Comparison of ENCODE assay signal across 8 mouse cellular contexts in genomic region chr13:47015195-47015501, GRCm38 (mm10). TPM values are rescaled to one million over a fixed set of nuclear protein-coding genes. Genes with fewer than 3 reads are reported as not detected.
DNase-seq lines count a peak whose midpoint lies in the region; ATAC-seq and TF ChIP-seq lines count a peak whose summit lies in the region.

No protein-coding gene starts in this region.

- no peaks in the 10 kb centered on the region for H3K36me3 ChIP-seq in spleen, adult 2 months (ENCODE audit: control insufficient read depth, insufficient read depth, low read length)
- no peaks in the 10 kb centered on the region for H3K36me3 ChIP-seq in liver, embryonic 15.5 days (replicated peaks)

- no peak for DNase-seq in cerebellum, adult 2 months
- no peak for DNase-seq in cerebellum, adult 18-20 months
- DNase-seq in spleen, adult 2 months (ENCODE audit: low read depth in 1 of 2, low spot score in 2 of 2) = no peak
- no peak for DNase-seq in spleen, postnatal 14 days (ENCODE audit: low spot score in 2 of 2)
- DNase-seq in testis, postnatal 10 days (ENCODE audit: low spot score) = no peak
- DNase-seq in gastrocnemius, postnatal 10 days = no peak

- no peak overlapping the region for H3K27ac ChIP-seq in cerebellum, adult 2 months (ENCODE audit: insufficient read depth, low read length)
- H3K27ac ChIP-seq in spleen, adult 2 months (ENCODE audit: insufficient read depth, low read length) = no peak overlapping the region
- no peak overlapping the region for H3K27ac ChIP-seq in liver, embryonic 15.5 days (replicated peaks)

- H3K27me3 ChIP-seq in cerebellum, adult 2 months (ENCODE audit: control insufficient read depth, insufficient read depth, low read length) = no peaks in the 10 kb centered on the region
- no peaks in the 10 kb centered on the region for H3K27me3 ChIP-seq in spleen, adult 2 months (ENCODE audit: control insufficient read depth, insufficient read depth, low read length)
- H3K27me3 ChIP-seq in liver, embryonic 15.5 days = peaks cover 23% of the 10 kb centered on the region

- WGBS in cerebellum, adult 2 months = 53% methylated on average over 5 of the region's 5 CpGs
- WGBS in spleen, adult 2 months = 68% methylated on average over 5 of the region's 5 CpGs
- 67% methylated on average over 5 of the region's 5 CpGs for WGBS in liver, embryonic 15.5 days (ENCODE audit: insufficient replicate concordance)

- H3K4me2 ChIP-seq in liver, embryonic 15.5 days = peak overlapping the region; percentile 88

- ATAC-seq in liver, embryonic 15.5 days (ENCODE audit: insufficient read depth) = no peak
- ATAC-seq in inflammation-experienced regulatory T-cells, adult 6 months = no peak

- no peaks in the 10 kb centered on the region for H3K9me3 ChIP-seq in liver, embryonic 15.5 days (replicated peaks)

- peak overlapping the region; percentile 70 for H3K4me3 ChIP-seq in cerebellum, adult 2 months (replicated peaks; ENCODE audit: insufficient read depth, low read depth, low read length)
- peak overlapping the region; percentile 73; the same call in 1 of the 2 replicates for H3K4me3 ChIP-seq in spleen, adult 2 months (ENCODE audit: extremely low read depth, insufficient read depth, insufficient read length)
- no peak overlapping the region for H3K4me3 ChIP-seq in liver, embryonic 15.5 days (replicated peaks)

- no peak overlapping the region for H3K9ac ChIP-seq in liver, embryonic 15.5 days

- no peak for TF ChIP-seq CTCF in cerebellum, adult 2 months (IDR thresholded peaks at IDR 0.05; ENCODE audit: borderline replicate concordance, insufficient read depth, low read depth, low read length)
- TF ChIP-seq CTCF in spleen, adult 2 months (IDR thresholded peaks at IDR 0.05; ENCODE audit: extremely low read depth, insufficient read depth, insufficient read length, insufficient replicate concordance) = no peak

- TF ChIP-seq POLR2A in cerebellum, adult 2 months (IDR thresholded peaks at IDR 0.05; ENCODE audit: borderline replicate concordance, insufficient read depth, low read length) = no peak
- TF ChIP-seq POLR2A in spleen, adult 2 months (IDR thresholded peaks at IDR 0.05; ENCODE audit: low read depth, low read length) = no peak

- no peaks in the 10 kb centered on the region for H3K4me1 ChIP-seq in cerebellum, adult 2 months (ENCODE audit: control insufficient read depth, insufficient read depth, low read length)
- peaks cover 7% of the 10 kb centered on the region for H3K4me1 ChIP-seq in spleen, adult 2 months (ENCODE audit: control insufficient read depth, insufficient read depth, insufficient read length)
- H3K4me1 ChIP-seq in liver, embryonic 15.5 days (replicated peaks) = peaks cover 14% of the 10 kb centered on the region

RNA-seq across cellular contexts. Expression of gene Nhlrc1, which starts 0.5 kb away (rescaled TPM):
- polyA plus RNA-seq in cerebellum, adult 2 months (2012; rRNA removed) = 13.5 TPM in 2 replicates
- polyA plus RNA-seq in spleen, adult 2 months (2012; rRNA removed) = 0.95 and 1.00 TPM in 2 replicates
- 0.40 and 0.52 TPM in 2 replicates for polyA plus RNA-seq in liver, embryonic 15.5 days (2015; fragmentation: Nextera tagmentation; extraction: Ambion mirVana)
- under 1 TPM in 2 of 3 experiments, not detected in 1; 0.67 to 0.74 TPM for polyA plus RNA-seq in inflammation-experienced regulatory T-cells, adult 6 months (2017; shearing (Covaris generic))
- total RNA-seq in gastrocnemius, postnatal 10 days (2021) = 1 to 10 TPM; 3.1 to 3.4 TPM

RNA-seq across cellular contexts. Expression of gene Kdm1b, which starts 28.2 kb away (rescaled TPM):
- polyA plus RNA-seq in cerebellum, adult 2 months (2012; rRNA removed) = 7.6 and 8.2 TPM in 2 replicates
- 5.3 and 7.3 TPM in 2 replicates for polyA plus RNA-seq in spleen, adult 2 months (2012; rRNA removed)
- polyA plus RNA-seq in liver, embryonic 15.5 days (2015; fragmentation: Nextera tagmentation; extraction: Ambion mirVana) = 3.1 and 3.5 TPM in 2 replicates
- polyA plus RNA-seq in inflammation-experienced regulatory T-cells, adult 6 months (2017; shearing (Covaris generic)) = 10 to 100 TPM; 17.5 to 20.9 (median 19.1) TPM
- 1 to 10 TPM; 6.2 to 6.3 TPM for total RNA-seq in gastrocnemius, postnatal 10 days (2021)

RNA-seq across cellular contexts. Expression of gene Tpmt, which starts 29.4 kb away (rescaled TPM):
- polyA plus RNA-seq in cerebellum, adult 2 months (2012; rRNA removed) = 15.0 and 17.4 TPM in 2 replicates
- polyA plus RNA-seq in spleen, adult 2 months (2012; rRNA removed) = 0.52 and 0.57 TPM in 2 replicates
- 11.5 and 13.1 TPM in 2 replicates for polyA plus RNA-seq in liver, embryonic 15.5 days (2015; fragmentation: Nextera tagmentation; extraction: Ambion mirVana)
- 1 to 10 TPM; 4.1 to 9.7 (median 8.0) TPM for polyA plus RNA-seq in inflammation-experienced regulatory T-cells, adult 6 months (2017; shearing (Covaris generic))
- total RNA-seq in gastrocnemius, postnatal 10 days (2021) = 1 to 10 TPM; 7.3 to 9.0 TPM
